Mouse (Mus musculus) liver, postnatal 0 days (tissue): ENCODE results near the gene Mlkl. TPM values are rescaled to one million over a fixed set of nuclear protein-coding genes. Genes with fewer than 3 reads are reported as not detected.
A peak's percentile ranks its signal among the peaks of the same experiment; 100 is the strongest.

Experiments used
- ATAC-seq: fragments of 200-750 bp; cut with Nextera tagmentation; 2 replicates; pipeline ENCODE4 v1.8.0; 2017; ENCODE audit warnings: mild to moderate bottlenecking, moderate library complexity
- DNase-seq: peaks from one replicate; pipeline ENCODE4 v3.0.0-alpha.2; 2016
- H3K27ac ChIP-seq: fragments of 300-500 bp; sonication (generic); 2 replicates; pipeline ENCODE4 v1.5.1; 2014; ENCODE audit warnings: antibody characterized with exemption, moderate library complexity, mild to moderate bottlenecking, low read depth
- H3K27me3 ChIP-seq: fragments of 300-500 bp; sonication (generic); 2 replicates; pipeline ENCODE4 v1.6.1; 2014; ENCODE audit warnings: low read length, control low read depth, mixed read lengths; ENCODE audit not compliant: insufficient read depth
- H3K36me3 ChIP-seq: fragments of 300-500 bp; sonication (generic); replicated peaks from 2 replicates; pipeline ENCODE4 v1.6.1; 2014; ENCODE audit warnings: mild to moderate bottlenecking, control low read depth, low read length, moderate library complexity, mixed read lengths; ENCODE audit not compliant: insufficient read depth
- H3K4me1 ChIP-seq: fragments of 300-500 bp; sonication (generic); 2 replicates; pipeline ENCODE4 v1.6.1; 2014; ENCODE audit warnings: antibody characterized with exemption, mild to moderate bottlenecking, control low read depth; ENCODE audit not compliant: insufficient read depth
- H3K4me2 ChIP-seq: fragments of 300-500 bp; sonication (generic); 2 replicates; pipeline ENCODE4 v1.6.1; 2014; ENCODE audit warnings: low read depth, mild to moderate bottlenecking, low read length, moderate library complexity, mixed read lengths
- H3K4me3 ChIP-seq: fragments of 300-500 bp; sonication (generic); 2 replicates; pipeline ENCODE4 v1.5.1; 2014; ENCODE audit warnings: low read depth, low read length
- H3K9ac ChIP-seq: fragments of 300-500 bp; sonication (generic); replicated peaks from 2 replicates; pipeline ENCODE4 v1.6.1; 2014; ENCODE audit warnings: mild to moderate bottlenecking, moderate library complexity
- H3K9me3 ChIP-seq: fragments of 300-500 bp; sonication (generic); 2 replicates; pipeline ENCODE4 v1.6.1; 2016; ENCODE audit warnings: mild to moderate bottlenecking, control low read depth, low read length, mixed read lengths
- CTCF ChIP-seq: sonication (generic); IDR thresholded peaks from 2 replicates; pipeline ENCODE4 v1.5.1; 2016; ENCODE audit warnings: antibody characterized with exemption, low read depth
- EP300 ChIP-seq: IDR thresholded peaks from 2 replicates; pipeline ENCODE4 v1.6.1; 2016; ENCODE audit warnings: antibody characterized with exemption, low read depth, mild to moderate bottlenecking
- WGBS: fragments of 180-500 bp; shearing (Covaris S2); extraction: QIAGEN DNeasy Blood & Tissue Kit; methylation state at CpG from one replicate; pipeline ENCODE4 v1.1.7; 2014; ENCODE audit not compliant: insufficient replicate concordance; 5-methylcytosine and 5-hydroxymethylcytosine counted together
- polyA plus RNA-seq: library from polyadenylated mRNA; unstranded; fragments of >200 nt; fragmentation: Nextera tagmentation; extraction: Ambion mirVana; gene quantifications from 2 replicates; pipeline ENCODE4 v1.2.1, GENCODE M21; 2015

Gene Mlkl
- polyA plus RNA-seq, 1 experiment from 2014 or later = 4.7 TPM

- 41% methylated on average over 14 of the region's 14 CpGs for WGBS
- Histone ChIP-seq H3K9me3 (no peaks in the 10 kb centered on the region), H3K4me2 (no peak overlapping the region), H3K9ac (no peak overlapping the region), H3K27me3 (no peaks in the 10 kb centered on the region), H3K4me1 (peaks cover 7% of the 10 kb centered on the region; the same call in 1 of the 2 replicates), H3K36me3 (no peaks in the 10 kb centered on the region), H3K4me3 (no peak overlapping the region), H3K27ac (no peak overlapping the region)
- ATAC-seq (peak; percentile 59; the same call in 1 of the 2 replicates), DNase-seq (no peak)
- TF ChIP-seq CTCF (no peak), EP300 (no peak)
Measured at GRCm38 (mm10) chr8:111366610-111367234, 28.7 kb upstream of the Mlkl start.

GRCm38 (mm10) chr8:111363489-111363888, 25.5 kb upstream of the Mlkl start:
- Histone ChIP-seq H3K4me3 (no peak overlapping the region), H3K27ac (no peak overlapping the region), H3K27me3 (no peaks in the 10 kb centered on the region), H3K9ac (no peak overlapping the region), H3K4me2 (no peak overlapping the region), H3K9me3 (no peaks in the 10 kb centered on the region), H3K36me3 (no peaks in the 10 kb centered on the region), H3K4me1 (no peaks in the 10 kb centered on the region)
- ATAC-seq (no peak), DNase-seq (no peak)
- TF ChIP-seq EP300 (no peak), CTCF (no peak)
- 81% methylated on average over 8 of the region's 8 CpGs for WGBS

- H3K9me3 ChIP-seq = no peaks in the 10 kb centered on the region
- no peak for TF ChIP-seq CTCF
- no peak for TF ChIP-seq EP300
- DNase-seq (no peak), ATAC-seq (no peak)
- H3K4me3 ChIP-seq = no peak overlapping the region
- H3K36me3 ChIP-seq = no peaks in the 10 kb centered on the region
- H3K4me1 ChIP-seq = no peaks in the 10 kb centered on the region
- no peaks in the 10 kb centered on the region for H3K27me3 ChIP-seq
- H3K27ac ChIP-seq = no peak overlapping the region
- 49% methylated on average over 7 of the region's 7 CpGs for WGBS
- H3K9ac ChIP-seq = no peak overlapping the region
- H3K4me2 ChIP-seq = no peak overlapping the region
Measured at GRCm38 (mm10) chr8:111360579-111361209, 22.7 kb upstream of the Mlkl start.

- Histone ChIP-seq H3K4me1 (no peaks in the 10 kb centered on the region), H3K27ac (no peak overlapping the region), H3K27me3 (no peaks in the 10 kb centered on the region), H3K9me3 (no peaks in the 10 kb centered on the region), H3K4me3 (no peak overlapping the region), H3K36me3 (no peaks in the 10 kb centered on the region), H3K4me2 (no peak overlapping the region), H3K9ac (no peak overlapping the region)
- TF ChIP-seq CTCF (no peak), EP300 (no peak)
- 59% methylated on average over 5 of the region's 5 CpGs for WGBS
- no peak for ATAC-seq
- no peak for DNase-seq
Measured at GRCm38 (mm10) chr8:111359936-111360335, 22.0 kb upstream of the Mlkl start.

- WGBS = 59% methylated on average over 1 of the region's 1 CpGs
- peak; percentile 25; the same call in 1 of the 2 replicates for TF ChIP-seq CTCF
- no peak for TF ChIP-seq EP300
- no peak for DNase-seq
Measured at GRCm38 (mm10) chr8:111358905-111359304, 20.9 kb upstream of the Mlkl start.

GRCm38 (mm10) chr8:111357433-111357832, 19.5 kb upstream of the Mlkl start:
- H3K27me3 ChIP-seq = no peaks in the 10 kb centered on the region
- WGBS = 74% methylated on average over 4 of the region's 4 CpGs

More at GRCm38 (mm10) chr8:111358905-111359304, 20.9 kb upstream of the Mlkl start:
- Histone ChIP-seq H3K4me2 (no peak overlapping the region), H3K9me3 (no peaks in the 10 kb centered on the region), H3K4me1 (no peaks in the 10 kb centered on the region), H3K4me3 (no peak overlapping the region), H3K27me3 (no peaks in the 10 kb centered on the region), H3K27ac (no peak overlapping the region), H3K36me3 (no peaks in the 10 kb centered on the region), H3K9ac (no peak overlapping the region)
- ATAC-seq = no peak

More at GRCm38 (mm10) chr8:111357433-111357832, 19.5 kb upstream of the Mlkl start:
- Histone ChIP-seq H3K27ac (no peak overlapping the region), H3K9ac (no peak overlapping the region), H3K9me3 (no peaks in the 10 kb centered on the region), H3K4me3 (no peak overlapping the region), H3K36me3 (no peaks in the 10 kb centered on the region), H3K4me2 (no peak overlapping the region), H3K4me1 (no peaks in the 10 kb centered on the region)
- no peak for ATAC-seq
- no peak for TF ChIP-seq CTCF
- TF ChIP-seq EP300 = no peak
- DNase-seq = no peak
